Mouse (Mus musculus) hindbrain, embryonic 12.5 days (tissue): ENCODE measurements at regions not wholly inside any gene's neighbourhood (a gene's known extent, or its start where the extent isn't known, plus 50 kb on each side); places are given as distances from the start of the nearest gene placed in this dataset.
"Not testable (repeated sequence)": the region's sequence is repeated elsewhere in the genome, so short reads cannot be mapped to it uniquely, and the experiment has no call there.

Source experiments
- ATAC-seq: fragments of 200-750 bp; cut with Nextera tagmentation; 2 replicates; pipeline ENCODE4 v1.8.0; 2017; ENCODE audit warnings: moderate TSS enrichment; ENCODE audit not compliant: low FRiP score
- H3K27ac ChIP-seq: fragments of 300-500 bp; sonication (generic); 2 replicates; pipeline ENCODE4 v1.5.1; 2016; ENCODE audit warnings: mild to moderate bottlenecking
- H3K27me3 ChIP-seq: fragments of 300-500 bp; sonication (generic); 2 replicates; pipeline ENCODE4 v1.6.1; 2016; ENCODE audit warnings: mild to moderate bottlenecking
- H3K36me3 ChIP-seq: fragments of 300-500 bp; sonication (generic); 2 replicates; pipeline ENCODE4 v1.6.1; 2016; ENCODE audit warnings: mild to moderate bottlenecking
- H3K4me1 ChIP-seq: fragments of 300-500 bp; sonication (generic); 2 replicates; pipeline ENCODE4 v1.6.1; 2016
- H3K4me2 ChIP-seq: fragments of 300-500 bp; sonication (generic); replicated peaks from 2 replicates; pipeline ENCODE4 v1.6.1; 2016; ENCODE audit warnings: mild to moderate bottlenecking
- H3K4me3 ChIP-seq: fragments of 300-500 bp; sonication (generic); 2 replicates; pipeline ENCODE4 v1.5.1; 2016; ENCODE audit warnings: mild to moderate bottlenecking
- H3K9ac ChIP-seq: fragments of 300-500 bp; sonication (generic); 2 replicates; pipeline ENCODE4 v1.6.1; 2016; ENCODE audit warnings: mild to moderate bottlenecking, moderate library complexity
- H3K9me3 ChIP-seq: fragments of 300-500 bp; sonication (generic); replicated peaks from 2 replicates; pipeline ENCODE4 v1.6.1; 2016; ENCODE audit warnings: mild to moderate bottlenecking
- WGBS: fragments of 180-500 bp; shearing (Covaris S2); methylation state at CpG from one replicate; pipeline ENCODE4 v1.1.7; 2016; 5-methylcytosine and 5-hydroxymethylcytosine counted together

- H3K4me3 ChIP-seq = no peak overlapping the region
- H3K27ac ChIP-seq = no peak overlapping the region
- H3K36me3 ChIP-seq = no peaks in the 10 kb centered on the region
- ATAC-seq = no peak
- no peaks in the 10 kb centered on the region for H3K27me3 ChIP-seq
- no peak overlapping the region for H3K4me2 ChIP-seq
- H3K9ac ChIP-seq = no peak overlapping the region
- 89% methylated on average over 2 of the region's 2 CpGs for WGBS
- no peaks in the 10 kb centered on the region for H3K4me1 ChIP-seq
- H3K9me3 ChIP-seq = no peaks in the 10 kb centered on the region
Measured at GRCm38 (mm10) chr16:50964395-50964794, 373.4 kb upstream of the Ccdc54 start.

GRCm38 (mm10) chr16:50944091-50944490 lies 353.1 kb upstream of the Ccdc54 start:
- Histone ChIP-seq H3K4me2 (no peak overlapping the region), H3K9ac (no peak overlapping the region), H3K27me3 (no peaks in the 10 kb centered on the region), H3K36me3 (no peaks in the 10 kb centered on the region), H3K4me1 (no peaks in the 10 kb centered on the region), H3K27ac (no peak overlapping the region), H3K9me3 (no peaks in the 10 kb centered on the region), H3K4me3 (no peak overlapping the region)
- 78% methylated on average over 4 of the region's 4 CpGs for WGBS
- no peak for ATAC-seq

- H3K27ac ChIP-seq, H3K27me3 ChIP-seq, ATAC-seq, H3K4me3 ChIP-seq, H3K9me3 ChIP-seq, H3K4me1 ChIP-seq, H3K36me3 ChIP-seq, H3K4me2 ChIP-seq, H3K9ac ChIP-seq: not testable (repeated sequence)
- WGBS = 91% methylated on average over 6 of the region's 6 CpGs
Measured at GRCm38 (mm10) chr16:50943581-50943980, 352.6 kb upstream of the Ccdc54 start.

DNA sequence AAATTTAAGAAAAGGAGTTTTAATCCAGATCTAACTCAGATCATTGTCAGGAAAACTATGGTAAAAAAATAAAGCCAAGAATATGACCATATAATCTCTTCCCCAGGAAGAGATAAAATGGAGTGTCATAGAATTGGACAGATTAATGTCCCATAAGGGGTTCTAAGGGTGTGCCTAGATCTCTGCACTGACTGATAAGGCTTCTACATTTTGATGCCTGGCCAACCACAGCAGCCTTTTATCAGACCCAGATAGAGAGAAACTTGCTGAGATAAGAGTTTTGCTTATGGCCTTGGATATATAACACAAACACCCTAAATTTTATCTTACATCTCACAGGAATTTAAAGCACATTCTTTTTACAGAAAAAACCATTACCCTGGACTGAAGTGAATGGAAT lies 351.3 kb upstream of the Ccdc54 start:
- Histone ChIP-seq H3K4me3 (no peak overlapping the region), H3K9me3 (no peaks in the 10 kb centered on the region), H3K27me3 (no peaks in the 10 kb centered on the region), H3K9ac (no peak overlapping the region), H3K27ac (no peak overlapping the region), H3K4me1 (no peaks in the 10 kb centered on the region), H3K36me3 (no peaks in the 10 kb centered on the region), H3K4me2 (no peak overlapping the region)
- no peak for ATAC-seq

GRCm38 (mm10) chr16:50939316-50939715 lies 348.4 kb upstream of the Ccdc54 start:
- WGBS = 41% methylated on average over 6 of the region's 6 CpGs

DNA sequence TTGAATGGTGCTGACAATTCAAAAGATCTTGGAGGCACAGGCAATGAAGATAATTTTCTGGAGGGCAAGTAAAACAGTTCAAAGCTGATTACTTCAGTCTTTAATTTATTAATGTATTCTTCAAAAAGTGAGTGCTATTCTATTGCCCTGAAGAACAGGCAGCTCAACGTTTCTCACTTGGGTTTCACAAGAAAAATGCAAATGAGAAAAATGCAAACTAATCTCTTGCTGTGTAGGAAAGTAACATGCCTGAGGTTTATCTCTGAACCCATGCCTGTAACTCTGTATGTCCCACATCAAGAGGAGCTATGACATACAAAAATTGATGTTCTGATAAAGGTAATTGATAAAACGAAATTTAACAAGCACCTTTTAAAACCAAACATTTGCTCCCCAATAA lies 316.8 kb upstream of the Ccdc54 start:
- Histone ChIP-seq H3K9ac (no peak overlapping the region), H3K9me3 (no peaks in the 10 kb centered on the region), H3K4me2 (no peak overlapping the region), H3K4me1 (no peaks in the 10 kb centered on the region), H3K27me3 (no peaks in the 10 kb centered on the region), H3K36me3 (no peaks in the 10 kb centered on the region), H3K27ac (no peak overlapping the region), H3K4me3 (no peak overlapping the region)
- 40% methylated on average over 2 of the region's 2 CpGs for WGBS
- no peak for ATAC-seq

More at GRCm38 (mm10) chr16:50939316-50939715, 348.4 kb upstream of the Ccdc54 start:
- H3K9me3 ChIP-seq = no peaks in the 10 kb centered on the region
- no peak overlapping the region for H3K9ac ChIP-seq
- no peaks in the 10 kb centered on the region for H3K27me3 ChIP-seq
- ATAC-seq = no peak
- no peaks in the 10 kb centered on the region for H3K36me3 ChIP-seq
- H3K4me3 ChIP-seq = no peak overlapping the region
- no peak overlapping the region for H3K4me2 ChIP-seq
- no peak overlapping the region for H3K27ac ChIP-seq
- no peaks in the 10 kb centered on the region for H3K4me1 ChIP-seq

DNA sequence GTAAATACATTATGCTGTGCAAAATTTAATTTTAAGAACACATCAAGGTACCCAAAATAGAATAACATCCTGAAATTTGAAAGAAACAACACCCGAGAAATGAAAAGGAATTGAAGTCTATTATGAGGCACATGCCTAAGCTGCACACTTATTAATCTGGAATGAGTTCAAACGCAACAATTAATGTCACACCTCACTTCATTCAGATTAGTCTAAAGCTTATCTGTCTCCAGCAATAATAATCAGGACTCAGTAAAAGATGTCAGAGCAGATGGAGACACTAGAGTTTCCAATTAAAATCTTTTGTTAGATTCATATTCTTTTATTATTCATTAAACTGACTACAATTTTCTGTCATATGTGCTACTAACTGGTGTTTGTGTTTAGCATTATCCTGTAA lies 308.2 kb upstream of the Ccdc54 start:
- H3K27me3 ChIP-seq = no peaks in the 10 kb centered on the region
- no peak overlapping the region for H3K4me2 ChIP-seq
- 86% methylated on average over 2 of the region's 2 CpGs for WGBS
- ATAC-seq = no peak
- no peaks in the 10 kb centered on the region for H3K36me3 ChIP-seq
- H3K4me1 ChIP-seq = no peaks in the 10 kb centered on the region
- no peak overlapping the region for H3K4me3 ChIP-seq
- H3K9me3 ChIP-seq = no peaks in the 10 kb centered on the region
- H3K9ac ChIP-seq = no peak overlapping the region
- H3K27ac ChIP-seq = no peak overlapping the region

- no peaks in the 10 kb centered on the region for H3K27me3 ChIP-seq
- no peak overlapping the region for H3K4me2 ChIP-seq
- H3K9ac ChIP-seq = no peak overlapping the region
- H3K9me3 ChIP-seq = no peaks in the 10 kb centered on the region
- no peaks in the 10 kb centered on the region for H3K36me3 ChIP-seq
- no peaks in the 10 kb centered on the region for H3K4me1 ChIP-seq
- no peak overlapping the region for H3K4me3 ChIP-seq
- ATAC-seq = no peak
- no peak overlapping the region for H3K27ac ChIP-seq
- 71% methylated on average over 3 of the region's 3 CpGs for WGBS
Measured at GRCm38 (mm10) chr16:50877926-50878325, 287.0 kb upstream of the Ccdc54 start.

GRCm38 (mm10) chr16:50871318-50871717 lies 280.4 kb upstream of the Ccdc54 start:
- no peak for ATAC-seq
- WGBS = 85% methylated on average over 4 of the region's 4 CpGs

GRCm38 (mm10) chr16:50863565-50863964 lies 272.6 kb upstream of the Ccdc54 start:
- Histone ChIP-seq H3K4me1 (no peaks in the 10 kb centered on the region), H3K27me3 (no peaks in the 10 kb centered on the region), H3K9me3 (no peaks in the 10 kb centered on the region), H3K4me3 (no peak overlapping the region), H3K9ac (no peak overlapping the region), H3K4me2 (no peak overlapping the region), H3K27ac (no peak overlapping the region), H3K36me3 (no peaks in the 10 kb centered on the region)
- WGBS = 80% methylated on average over 5 of the region's 5 CpGs
- no peak for ATAC-seq

More at GRCm38 (mm10) chr16:50871318-50871717, 280.4 kb upstream of the Ccdc54 start:
- Histone ChIP-seq H3K9ac (no peak overlapping the region), H3K27ac (no peak overlapping the region), H3K4me2 (no peak overlapping the region), H3K9me3 (no peaks in the 10 kb centered on the region), H3K36me3 (no peaks in the 10 kb centered on the region), H3K27me3 (no peaks in the 10 kb centered on the region), H3K4me3 (no peak overlapping the region), H3K4me1 (no peaks in the 10 kb centered on the region)

DNA sequence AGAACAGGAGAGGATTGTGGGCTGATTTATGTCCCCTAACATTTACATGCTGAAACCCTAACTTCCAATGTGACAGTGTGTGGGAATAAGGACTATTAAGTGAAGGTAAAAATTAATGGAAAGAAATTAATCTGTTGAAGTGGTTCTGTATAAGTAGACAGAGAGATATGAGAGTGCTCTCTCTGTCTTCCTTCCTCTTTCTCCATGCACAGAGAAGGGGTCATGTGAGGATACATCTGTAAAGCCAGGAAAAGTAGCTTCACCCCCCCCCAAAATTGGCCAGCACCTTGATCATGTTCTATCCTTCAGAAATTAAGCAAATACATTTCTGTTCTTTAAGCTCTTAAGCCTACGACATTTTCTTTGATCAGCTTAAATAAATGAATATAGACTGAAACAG lies 268.6 kb upstream of the Ccdc54 start:
- H3K27me3 ChIP-seq = no peaks in the 10 kb centered on the region
- H3K9me3 ChIP-seq = no peaks in the 10 kb centered on the region
- H3K27ac ChIP-seq = no peak overlapping the region
- no peak overlapping the region for H3K4me2 ChIP-seq
- 93% methylated on average over 1 of the region's 1 CpGs for WGBS
- ATAC-seq = no peak
- no peaks in the 10 kb centered on the region for H3K36me3 ChIP-seq
- H3K4me3 ChIP-seq = no peak overlapping the region
- H3K4me1 ChIP-seq = no peaks in the 10 kb centered on the region
- H3K9ac ChIP-seq = no peak overlapping the region

- no peak overlapping the region for H3K4me2 ChIP-seq
- no peak overlapping the region for H3K4me3 ChIP-seq
- 92% methylated on average over 5 of the region's 5 CpGs for WGBS
- H3K27ac ChIP-seq = no peak overlapping the region
- no peaks in the 10 kb centered on the region for H3K9me3 ChIP-seq
- ATAC-seq = no peak
- H3K36me3 ChIP-seq = no peaks in the 10 kb centered on the region
- no peaks in the 10 kb centered on the region for H3K4me1 ChIP-seq
- H3K9ac ChIP-seq = no peak overlapping the region
- no peaks in the 10 kb centered on the region for H3K27me3 ChIP-seq
Measured at GRCm38 (mm10) chr16:50852081-50852480, 261.1 kb upstream of the Ccdc54 start.

- no peak overlapping the region for H3K9ac ChIP-seq
- no peaks in the 10 kb centered on the region for H3K9me3 ChIP-seq
- H3K4me3 ChIP-seq = no peak overlapping the region
- no peak overlapping the region for H3K4me2 ChIP-seq
- no peak overlapping the region for H3K27ac ChIP-seq
- H3K4me1 ChIP-seq = no peaks in the 10 kb centered on the region
- no peaks in the 10 kb centered on the region for H3K27me3 ChIP-seq
- no peak for ATAC-seq
- H3K36me3 ChIP-seq = no peaks in the 10 kb centered on the region
- WGBS = 57% methylated on average over 2 of the region's 2 CpGs
Measured at GRCm38 (mm10) chr16:50847693-50848092, 256.7 kb upstream of the Ccdc54 start.

- WGBS = 69% methylated on average over 4 of the region's 4 CpGs
- H3K9ac ChIP-seq = no peak overlapping the region
Measured at GRCm38 (mm10) chr16:50846505-50846904, 255.6 kb upstream of the Ccdc54 start.

More at GRCm38 (mm10) chr16:50846505-50846904, 255.6 kb upstream of the Ccdc54 start:
- Histone ChIP-seq H3K4me1 (no peaks in the 10 kb centered on the region), H3K9me3 (no peaks in the 10 kb centered on the region), H3K4me2 (no peak overlapping the region), H3K27me3 (no peaks in the 10 kb centered on the region), H3K4me3 (no peak overlapping the region), H3K27ac (no peak overlapping the region), H3K36me3 (no peaks in the 10 kb centered on the region)
- ATAC-seq = no peak
